In the genomic region with DNA sequence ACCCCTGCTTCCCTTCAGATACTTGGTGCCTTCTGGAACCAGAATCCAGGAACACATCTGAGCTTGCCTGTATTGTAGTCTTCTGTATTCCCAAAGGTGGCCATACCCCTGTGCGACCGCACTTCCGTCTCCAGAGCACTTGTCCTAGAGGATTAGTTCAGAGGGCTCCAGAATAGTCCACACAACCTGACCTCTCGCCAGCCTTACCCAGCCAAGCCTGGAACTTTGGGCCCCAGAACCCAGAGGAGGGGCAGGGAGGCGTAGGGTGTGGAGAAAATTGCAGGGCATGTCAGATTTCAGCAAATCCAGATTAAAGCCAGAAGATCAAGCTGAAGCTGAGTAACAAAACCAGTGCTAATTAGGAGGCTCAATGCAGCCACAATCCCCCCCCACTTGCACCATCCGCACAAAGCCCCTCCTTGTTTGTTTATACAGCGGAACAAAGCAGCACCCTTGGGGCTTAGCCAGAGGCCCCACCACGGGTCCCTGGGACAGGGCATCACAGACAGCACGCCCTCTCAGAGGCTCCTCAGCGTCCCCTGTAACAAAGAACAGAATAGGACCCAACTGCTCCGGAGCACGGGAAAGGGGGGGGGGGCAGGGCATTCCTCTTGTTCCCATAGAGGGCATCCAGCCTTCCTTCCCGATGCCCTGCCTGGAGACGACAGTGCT, we compare ENCODE assay signal across 13 mouse cellular contexts. TPM values are rescaled to one million over a fixed set of nuclear protein-coding genes. Genes with fewer than 3 reads are reported as not detected.
DNase-seq lines count a peak whose midpoint lies in the region; ATAC-seq and TF ChIP-seq lines count a peak whose summit lies in the region.
"Had no signal": no experiment of that assay in that cellular context is flagged by ENCODE, and none has a peak within 500 bp of the region (broad histone marks: within the 10 kb centered on the region; RNA-seq: fewer than 3 reads in every experiment).

No protein-coding gene starts in this region.

- no peak for TF ChIP-seq EP300 in stomach, postnatal 0 days (optimal IDR thresholded peaks at IDR 0.05)

- DNase-seq in heart, adult 11 months = no peak
- peak; percentile 72 for DNase-seq in forebrain, embryonic 14.5 days (ENCODE audit: low spot score)
- DNase-seq in left cerebral cortex, adult 2 months (ENCODE audit: extremely low spot score in 1 of 2, low spot score in 2 of 2) = no peak
- DNase-seq in stomach, postnatal 0 days (ENCODE audit: low spot score) = no peak
- DNase-seq in gastrocnemius, postnatal 36 days = no peak
- DNase-seq: kidney, postnatal 14 days; lung, embryonic 14.5 days; thymus, postnatal 36 days had no signal

- intact Hi-C loops in left cerebral cortex, adult 2 months (cut with DNase I) = no loop called here
- intact Hi-C loops in gastrocnemius, postnatal 36 days (cut with DNase I) = no loop called here

- no peaks in the 10 kb centered on the region for H3K9me3 ChIP-seq in heart, embryonic 15.5 days (replicated peaks)
- no peaks in the 10 kb centered on the region for H3K9me3 ChIP-seq in forebrain, embryonic 14.5 days (replicated peaks; ENCODE audit: control insufficient read depth, low read length)
- H3K9me3 ChIP-seq in limb, embryonic 12.5 days = peaks cover 8% of the 10 kb centered on the region
- H3K9me3 ChIP-seq in neural tube, embryonic 15.5 days (replicated peaks) = peaks cover 4% of the 10 kb centered on the region; the same call in 1 of the 2 replicates
- H3K9me3 ChIP-seq in stomach, postnatal 0 days (ENCODE audit: control insufficient read depth, low read length) = 0 out of 2 replicates have a peak, but pooled peaks cover 2% of the 10 kb centered on the region

- H3K36me3 ChIP-seq in heart, embryonic 15.5 days = no peaks in the 10 kb centered on the region
- no peaks in the 10 kb centered on the region for H3K36me3 ChIP-seq in forebrain, embryonic 14.5 days (ENCODE audit: control insufficient read depth, insufficient read depth, low read length)
- H3K36me3 ChIP-seq in limb, embryonic 12.5 days = no peaks in the 10 kb centered on the region
- H3K36me3 ChIP-seq in neural tube, embryonic 15.5 days = no peaks in the 10 kb centered on the region
- no peaks in the 10 kb centered on the region for H3K36me3 ChIP-seq in stomach, postnatal 0 days (ENCODE audit: control insufficient read depth, insufficient read depth, low read length)

- H3K9ac ChIP-seq in heart, embryonic 15.5 days = no peak overlapping the region
- peak overlapping the region; percentile 32 for H3K9ac ChIP-seq in forebrain, embryonic 14.5 days (ENCODE audit: low read length)
- no peak overlapping the region; the same call in 1 of the 2 replicates for H3K9ac ChIP-seq in limb, embryonic 12.5 days (replicated peaks)
- no peak overlapping the region for H3K9ac ChIP-seq in neural tube, embryonic 15.5 days (replicated peaks)
- H3K9ac ChIP-seq in stomach, postnatal 0 days (ENCODE audit: low read length) = no peak overlapping the region
- H3K9ac ChIP-seq: lung, embryonic 14.5 days had no signal

- no peak overlapping the region for H3K4me2 ChIP-seq in heart, embryonic 15.5 days
- H3K4me2 ChIP-seq in forebrain, embryonic 14.5 days (ENCODE audit: low read length) = peak overlapping the region; percentile 38
- peak overlapping the region; percentile 21; the same call in 1 of the 2 replicates for H3K4me2 ChIP-seq in limb, embryonic 12.5 days
- H3K4me2 ChIP-seq in neural tube, embryonic 15.5 days = 0 out of 2 replicates have a peak overlapping the region, but pooled peaks have one; percentile 28
- no peak overlapping the region for H3K4me2 ChIP-seq in stomach, postnatal 0 days (replicated peaks; ENCODE audit: low read depth)
- H3K4me2 ChIP-seq: lung, embryonic 14.5 days had no signal

- WGBS in heart, embryonic 15.5 days = 47% methylated on average over 14 of the region's 14 CpGs
- WGBS in forebrain, embryonic 14.5 days = 2% methylated on average over 14 of the region's 14 CpGs
- WGBS in limb, embryonic 12.5 days = 31% methylated on average over 13 of the region's 14 CpGs
- WGBS in neural tube, embryonic 15.5 days = 19% methylated on average over 14 of the region's 14 CpGs
- WGBS in stomach, postnatal 0 days = 28% methylated on average over 14 of the region's 14 CpGs

- H3K27me3 ChIP-seq in heart, embryonic 15.5 days = peaks cover 12% of the 10 kb centered on the region; the same call in 1 of the 2 replicates
- no peaks in the 10 kb centered on the region for H3K27me3 ChIP-seq in forebrain, embryonic 14.5 days (replicated peaks; ENCODE audit: control insufficient read depth, insufficient read depth, low read length)
- 0 out of 2 replicates have a peak, but pooled peaks cover 5% of the 10 kb centered on the region for H3K27me3 ChIP-seq in limb, embryonic 12.5 days
- peaks cover 10% of the 10 kb centered on the region; the same call in 1 of the 2 replicates for H3K27me3 ChIP-seq in neural tube, embryonic 15.5 days (replicated peaks)
- H3K27me3 ChIP-seq in stomach, postnatal 0 days (ENCODE audit: control insufficient read depth, insufficient read depth, low read length) = no peaks in the 10 kb centered on the region

- H3K27ac ChIP-seq in heart, embryonic 15.5 days = no peak overlapping the region
- H3K27ac ChIP-seq in forebrain, embryonic 14.5 days (ENCODE audit: low read depth, low read length) = no peak overlapping the region
- H3K27ac ChIP-seq in limb, embryonic 12.5 days = no peak overlapping the region
- no peak overlapping the region for H3K27ac ChIP-seq in neural tube, embryonic 15.5 days (replicated peaks)
- no peak overlapping the region for H3K27ac ChIP-seq in left cerebral cortex, adult 2 months
- H3K27ac ChIP-seq in stomach, postnatal 0 days (replicated peaks) = no peak overlapping the region

- H3K4me3 ChIP-seq in heart, embryonic 15.5 days = no peak overlapping the region
- no peak overlapping the region for H3K4me3 ChIP-seq in forebrain, embryonic 14.5 days (ENCODE audit: low read depth, low read length)
- no peak overlapping the region for H3K4me3 ChIP-seq in limb, embryonic 12.5 days (replicated peaks)
- no peak overlapping the region for H3K4me3 ChIP-seq in neural tube, embryonic 15.5 days (replicated peaks)
- no peak overlapping the region for H3K4me3 ChIP-seq in left cerebral cortex, adult 2 months
- H3K4me3 ChIP-seq in stomach, postnatal 0 days (ENCODE audit: low read depth, low read length) = no peak overlapping the region

- 0 out of 2 replicates have a peak, but pooled peaks have one; percentile 17 for ATAC-seq in heart, embryonic 15.5 days (replicated peaks; ENCODE audit: insufficient number of reproducible peaks, insufficient read depth, low FRiP score, low read depth)
- peak; percentile 84 for ATAC-seq in forebrain, embryonic 14.5 days
- ATAC-seq in limb, embryonic 12.5 days (ENCODE audit: insufficient number of reproducible peaks, insufficient read depth, low FRiP score, low TSS enrichment, low read depth) = no peak
- no peak for ATAC-seq in neural tube, embryonic 15.5 days (ENCODE audit: low FRiP score)
- no peak for ATAC-seq in stomach, postnatal 0 days (ENCODE audit: low FRiP score, low TSS enrichment)

- H3K4me1 ChIP-seq in heart, embryonic 15.5 days (replicated peaks) = no peaks in the 10 kb centered on the region; the same call in 1 of the 2 replicates
- H3K4me1 ChIP-seq in forebrain, embryonic 14.5 days (ENCODE audit: control insufficient read depth, insufficient read depth, low read length) = peaks cover 23% of the 10 kb centered on the region
- peaks cover 18% of the 10 kb centered on the region for H3K4me1 ChIP-seq in limb, embryonic 12.5 days (replicated peaks)
- peaks cover 13% of the 10 kb centered on the region for H3K4me1 ChIP-seq in neural tube, embryonic 15.5 days
- H3K4me1 ChIP-seq in stomach, postnatal 0 days (replicated peaks; ENCODE audit: control insufficient read depth, insufficient read depth) = no peaks in the 10 kb centered on the region

- TF ChIP-seq CTCF in left cerebral cortex, adult 2 months (IDR thresholded peaks at IDR 0.05) = no peak
- no peak for TF ChIP-seq CTCF in stomach, postnatal 0 days (IDR thresholded peaks at IDR 0.05; ENCODE audit: low read depth)

RNA-seq across cellular contexts. Expression of a gene that starts 31.3 kb away (rescaled TPM):
- polyA plus RNA-seq in heart, embryonic 15.5 days (2015; fragmentation: Nextera tagmentation; extraction: Ambion mirVana) = 4.1 and 5.2 TPM in 2 replicates
- 5.3 and 6.4 TPM in 2 replicates for polyA plus RNA-seq in forebrain, embryonic 14.5 days (2014; fragmentation: Nextera tagmentation; extraction: Ambion mirVana)
- polyA plus RNA-seq in limb, embryonic 12.5 days (2016; fragmentation: Nextera tagmentation; extraction: Ambion mirVana) = 3.1 and 3.5 TPM in 2 replicates
- 8.0 and 8.7 TPM in 2 replicates for polyA plus RNA-seq in neural tube, embryonic 15.5 days (2015; fragmentation: Nextera tagmentation; extraction: Ambion mirVana)
- 10 to 100 TPM; 93.9 to 94.9 TPM for total RNA-seq in left cerebral cortex, adult 2 months (2021)
- polyA plus RNA-seq in stomach, postnatal 0 days (2015; fragmentation: Nextera tagmentation; extraction: Ambion mirVana) = 3.8 and 5.3 TPM in 2 replicates
- total RNA-seq in gastrocnemius, postnatal 36 days (2021) = 10 to 100 TPM; 12.7 to 16.3 TPM

RNA-seq across cellular contexts. Expression of a gene that starts 31.6 kb away (rescaled TPM):
- polyA plus RNA-seq in heart, embryonic 15.5 days (2015; fragmentation: Nextera tagmentation; extraction: Ambion mirVana) = 0.34 and 0.43 TPM in 2 replicates
- polyA plus RNA-seq in forebrain, embryonic 14.5 days (2014; fragmentation: Nextera tagmentation; extraction: Ambion mirVana) = 0.19 TPM in 2 replicates
- polyA plus RNA-seq in limb, embryonic 12.5 days (2016; fragmentation: Nextera tagmentation; extraction: Ambion mirVana) = 0.09 and 0.21 TPM in 2 replicates
- 0.23 and 0.37 TPM in 2 replicates for polyA plus RNA-seq in neural tube, embryonic 15.5 days (2015; fragmentation: Nextera tagmentation; extraction: Ambion mirVana)
- 1 to 10 TPM in 1 of 2 experiments, under 1 TPM in 1; 0.57 to 1.7 TPM for total RNA-seq in left cerebral cortex, adult 2 months (2021)
- 0.16 and 0.18 TPM in 2 replicates for polyA plus RNA-seq in stomach, postnatal 0 days (2015; fragmentation: Nextera tagmentation; extraction: Ambion mirVana)
- total RNA-seq in gastrocnemius, postnatal 36 days (2021) = not detected
- total RNA-seq: monocyte, adult 5-6 weeks had no signal

RNA-seq across cellular contexts. Expression of a gene that starts 47.3 kb away (rescaled TPM):
- polyA plus RNA-seq in heart, embryonic 15.5 days (2015; fragmentation: Nextera tagmentation; extraction: Ambion mirVana) = 5.4 and 5.9 TPM in 2 replicates
- 0.55 and 0.62 TPM in 2 replicates for polyA plus RNA-seq in forebrain, embryonic 14.5 days (2014; fragmentation: Nextera tagmentation; extraction: Ambion mirVana)
- polyA plus RNA-seq in limb, embryonic 12.5 days (2016; fragmentation: Nextera tagmentation; extraction: Ambion mirVana) = 11.1 and 11.7 TPM in 2 replicates
- polyA plus RNA-seq in neural tube, embryonic 15.5 days (2015; fragmentation: Nextera tagmentation; extraction: Ambion mirVana) = 1.1 and 2.6 TPM in 2 replicates
- total RNA-seq in left cerebral cortex, adult 2 months (2021) = 1 to 10 TPM in 1 of 2 experiments, under 1 TPM in 1; 0.86 to 1.5 TPM
- polyA plus RNA-seq in stomach, postnatal 0 days (2015; fragmentation: Nextera tagmentation; extraction: Ambion mirVana) = 52.5 and 53.3 TPM in 2 replicates
- under 1 TPM; 0.08 to 0.20 TPM for total RNA-seq in gastrocnemius, postnatal 36 days (2021)
- polyA plus RNA-seq: gonadal fat pad, adult 2 months had no signal

Comparison
In these comparisons a context has a peak if more than half of its experiments do, and no peak if none do; other contexts are left out.
1. ATAC-seq: peak in heart, embryonic 15.5 days (single experiment) and forebrain, embryonic 14.5 days (single experiment); none in limb, embryonic 12.5 days (single experiment), neural tube, embryonic 15.5 days (single experiment) and stomach, postnatal 0 days (single experiment).
2. H3K4me2 ChIP-seq: peak in forebrain, embryonic 14.5 days (single experiment), limb, embryonic 12.5 days (single experiment) and neural tube, embryonic 15.5 days (single experiment); none in heart, embryonic 15.5 days (single experiment) and stomach, postnatal 0 days (single experiment).